Mouse (Mus musculus) myocyte (in vitro differentiated cells): ENCODE results near the gene Adra1d.

Source experiments
- CEBPB ChIP-seq: IDR thresholded peaks from 2 replicates; pipeline ENCODE4 v1.6.1; 2011; ENCODE audit warnings: mild to moderate bottlenecking, moderate library complexity; ENCODE audit not compliant: poor library complexity, insufficient read depth, severe bottlenecking
- MAX ChIP-seq: IDR thresholded peaks from one replicate; pipeline ENCODE4 v1.6.1; 2011; ENCODE audit warnings: low read depth, mild to moderate bottlenecking, control low read depth
- POLR2A ChIP-seq: IDR thresholded peaks from one replicate; pipeline ENCODE4 v1.6.1; 2011; ENCODE audit warnings: low read depth, mild to moderate bottlenecking, control low read depth, moderate library complexity; ENCODE audit not compliant: insufficient read length
- POLR2AphosphoS2 ChIP-seq: IDR thresholded peaks from one replicate; pipeline ENCODE4 v1.6.1; 2011; ENCODE audit warnings: low read depth, control low read depth; ENCODE audit not compliant: insufficient read length
- TCF3 ChIP-seq: IDR thresholded peaks from one replicate; pipeline ENCODE4 v1.6.1; 2011; ENCODE audit warnings: low read depth, control low read depth; ENCODE audit not compliant: insufficient read length

GRCm38 (mm10) chr2:131594871-131595270, 32.8 kb upstream of the Adra1d start:
- TF ChIP-seq TCF3 (no peak), CEBPB (no peak), MAX (no peak), POLR2A (no peak), POLR2AphosphoS2 (no peak)
